Mouse (Mus musculus): ENCODE data around the gene Zfx. TPM values are rescaled to one million over a fixed set of nuclear protein-coding genes. Genes with fewer than 3 reads are reported as not detected.

The Zfx gene
- polyA plus RNA-seq, 1 experiment, result 0.08 TPM

DNA sequence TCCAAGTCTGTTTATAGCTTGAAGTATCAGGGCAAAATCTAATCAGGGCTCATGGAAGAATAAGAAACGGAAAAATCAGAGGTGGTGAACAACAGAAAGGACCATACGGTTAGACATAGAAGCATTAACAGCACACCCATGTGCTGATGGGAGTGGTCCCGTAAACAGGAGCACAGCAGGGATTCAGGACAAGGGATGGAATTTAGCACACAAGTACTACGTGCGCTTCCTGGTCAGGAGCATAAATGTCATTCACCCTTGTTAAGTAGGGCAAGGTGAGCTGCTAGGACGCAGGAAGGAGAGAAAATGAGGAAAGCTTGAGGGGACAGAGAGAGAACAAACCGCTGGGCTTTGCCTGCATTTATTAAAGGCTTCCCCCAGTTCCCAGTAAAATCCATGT is 93.4 kb downstream of the Zfx start:
- H3K36me3 ChIP-seq (ENCODE audit: control insufficient read depth), result no peaks in the 10 kb centered on the region
- no peaks in the 10 kb centered on the region for H3K4me1 ChIP-seq (ENCODE audit: control insufficient read depth)
- H3K9me3 ChIP-seq (ENCODE audit: control insufficient read depth, low read length), result no peaks in the 10 kb centered on the region
- H3K27me3 ChIP-seq (ENCODE audit: control insufficient read depth), result peaks cover 11% of the 10 kb centered on the region; the same call in 1 of the 2 replicates
- H3K4me3 ChIP-seq (replicated peaks), result no peak overlapping the region
- TF ChIP-seq GATA1 (IDR thresholded peaks at IDR 0.05; ENCODE audit: low read length) (no peak), TAL1 (IDR thresholded peaks at IDR 0.05; ENCODE audit: low read length) (no peak)

Other genes with a start within 250 kb of the Zfx start
- not detected in 2 replicates for gene AU015836, start 155.0 kb downstream of the Zfx start, polyA plus RNA-seq (2012)
- 1.5 and 1.8 TPM in 2 replicates for gene Eif2s3x, start 89.2 kb upstream of the Zfx start, polyA plus RNA-seq (2012)
- 2.2 and 2.4 TPM in 2 replicates for gene Klhl15, start 110.9 kb upstream of the Zfx start, polyA plus RNA-seq (2012)
- gene Fam90a1b, start 243.1 kb upstream of the Zfx start, polyA plus RNA-seq (2012), result not detected in 2 replicates
- 0.14 and 0.42 TPM in 2 replicates for gene Apoo, start 243.4 kb upstream of the Zfx start, polyA plus RNA-seq (2012)

Data from erythroblast, embryonic 14.5 days (primary cell).